Mouse (Mus musculus) embryonic fibroblast, embryonic 13.5 days (primary cell): ENCODE results near the gene Trim10. TPM values are rescaled to one million over a fixed set of nuclear protein-coding genes. Genes with fewer than 3 reads are reported as not detected.
"Not testable (repeated sequence)": the region's sequence is repeated elsewhere in the genome, so short reads cannot be mapped to it uniquely, and the experiment has no call there.

ENCODE experiments used
- H3K27ac ChIP-seq: 2 replicates; pipeline ENCODE4 v1.5.1; 2012; ENCODE audit warnings: low read length, control low read depth, inconsistent platforms; ENCODE audit not compliant: insufficient read depth
- H3K4me1 ChIP-seq: 2 replicates; pipeline ENCODE4 v1.6.1; 2011; ENCODE audit warnings: low read length; ENCODE audit not compliant: control insufficient read depth, insufficient read depth
- H3K4me3 ChIP-seq: 2 replicates; pipeline ENCODE4 v1.5.1; 2011; ENCODE audit warnings: mild to moderate bottlenecking, control low read depth, low read length; ENCODE audit not compliant: insufficient read depth
- CTCF ChIP-seq: IDR thresholded peaks from 2 replicates; pipeline ENCODE4 v1.5.1; 2011; ENCODE audit warnings: mild to moderate bottlenecking, control low read depth, low read length, moderate library complexity, borderline replicate concordance; ENCODE audit not compliant: insufficient read depth
- POLR2A ChIP-seq: IDR thresholded peaks from 2 replicates; pipeline ENCODE4 v1.6.1; 2011; ENCODE audit warnings: low read depth, mild to moderate bottlenecking, control low read depth, low read length, moderate library complexity
- polyA plus RNA-seq: library from polyadenylated mRNA; stranded (reverse); fragments of >200 nt; gene quantifications from 2 replicates; pipeline ENCODE4 v1.2.4, GENCODE M21; 2011; ENCODE audit warnings: low read depth; ENCODE audit not compliant: missing spikeins, insufficient read length

Trim10 gene
- polyA plus RNA-seq: not detected in 2 replicates

DNA sequence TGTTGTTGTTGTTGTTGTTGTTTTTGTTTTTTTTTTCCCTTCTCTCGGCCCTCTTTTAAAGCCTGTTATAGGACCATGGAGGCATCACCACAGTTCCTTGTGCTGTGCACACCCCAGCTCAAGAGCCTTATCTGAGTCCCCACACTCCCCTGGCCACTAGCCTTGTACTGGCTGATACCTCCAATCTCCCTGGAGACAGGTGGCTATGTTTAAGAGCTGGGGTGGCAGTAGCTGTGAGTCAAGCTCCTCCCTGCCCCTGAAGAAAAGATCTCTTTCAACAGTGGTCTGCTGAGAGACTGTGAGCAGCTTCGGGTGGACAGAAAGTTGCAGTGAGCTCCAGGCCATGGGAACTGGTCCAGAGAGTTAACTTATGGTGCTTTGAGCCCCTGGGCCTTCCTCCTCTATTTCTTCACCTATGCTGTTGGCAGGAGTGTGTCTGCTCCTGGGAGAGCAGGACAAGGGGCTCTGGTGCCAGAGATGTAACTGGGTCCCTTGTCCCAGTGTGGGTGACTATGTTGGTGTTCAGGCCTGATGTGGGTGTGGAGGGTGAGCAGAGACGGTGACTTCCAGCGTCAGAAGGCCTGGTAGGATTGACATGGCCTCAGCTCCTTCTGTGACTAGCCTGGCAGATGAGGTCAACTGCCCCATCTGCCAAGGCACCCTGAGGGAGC is at the start of gene Trim10:
Gene Trim10 (plus strand): TSS at position 291 of the 671 bp plus-strand sequence.
- peaks cover 2% of the 10 kb centered on the region for H3K4me1 ChIP-seq

DNA sequence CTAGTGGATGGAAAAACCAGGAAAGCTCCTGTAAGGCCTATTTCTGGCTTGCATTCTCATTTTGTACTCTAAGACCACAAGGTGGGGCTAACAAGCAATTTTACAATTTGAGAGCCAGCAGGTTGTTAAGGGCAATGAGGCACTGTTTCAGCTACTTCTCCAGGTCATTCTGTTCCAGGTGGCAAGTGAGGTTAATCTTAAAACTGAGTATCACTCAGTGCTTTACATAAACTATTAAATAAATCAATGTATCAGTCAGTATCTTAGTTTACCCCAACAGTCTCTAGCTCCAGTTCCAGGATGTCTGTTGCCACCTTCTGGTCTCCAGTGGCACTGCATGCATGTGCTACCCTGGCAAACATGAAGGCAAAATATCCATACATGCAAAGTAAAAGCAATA is 45.4 kb upstream of the Trim10 start:
- no peak overlapping the region for H3K27ac ChIP-seq
- H3K4me1 ChIP-seq: no peaks in the 10 kb centered on the region; the same call in 1 of the 2 replicates
- TF ChIP-seq CTCF: peak; percentile 78; the same call in 1 of the 2 replicates
- TF ChIP-seq POLR2A: no peak
- no peak overlapping the region for H3K4me3 ChIP-seq

More for the DNA sequence above, at the start of gene Trim10:
- no peak within 1 kb of the TSS for H3K27ac ChIP-seq
- H3K4me3 ChIP-seq: no peak within 1 kb of the TSS
- TF ChIP-seq CTCF (no peak), POLR2A (no peak)

DNA sequence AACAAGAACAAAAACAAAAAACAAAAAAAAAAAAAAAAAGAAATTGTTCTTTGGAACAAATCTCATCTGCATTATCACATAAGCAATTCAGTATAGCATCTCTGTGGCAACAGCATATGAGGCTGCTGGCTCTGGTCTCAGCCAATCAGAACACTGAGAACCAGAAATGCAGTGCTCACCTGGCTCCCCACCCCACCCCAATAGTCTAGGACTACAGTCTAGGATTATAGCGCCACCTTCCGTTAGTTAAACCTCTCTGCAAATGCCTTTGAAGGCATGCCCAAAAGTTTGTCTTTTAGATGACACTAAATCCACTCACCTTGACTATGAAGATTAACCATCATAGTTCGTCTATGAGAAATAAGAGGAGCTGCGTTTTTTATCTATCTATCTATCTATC is 43.8 kb upstream of the Trim10 start:
- no peaks in the 10 kb centered on the region; the same call in 1 of the 2 replicates for H3K4me1 ChIP-seq
- H3K27ac ChIP-seq: no peak overlapping the region
- H3K4me3 ChIP-seq: no peak overlapping the region
- TF ChIP-seq POLR2A: no peak
- no peak for TF ChIP-seq CTCF

DNA sequence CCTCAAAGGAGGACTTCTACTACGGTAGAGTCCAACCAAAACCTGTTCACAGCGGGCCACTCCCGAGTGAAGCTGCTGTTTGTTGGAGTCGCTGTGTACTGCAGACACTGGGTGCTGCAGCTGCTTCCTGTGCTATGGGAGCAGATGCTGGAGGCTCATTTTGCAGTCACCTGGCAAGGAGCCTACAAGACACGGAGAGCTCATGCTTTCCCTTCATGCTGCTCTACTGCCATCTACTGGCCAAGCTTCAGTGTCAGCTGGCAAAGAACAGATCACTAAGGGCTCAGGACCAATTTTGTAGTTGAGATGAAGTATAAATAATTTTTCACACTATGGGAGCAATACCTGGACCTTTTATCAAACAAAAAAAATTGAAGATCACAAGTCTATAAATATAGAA is 43.4 kb upstream of the Trim10 start:
- H3K27ac ChIP-seq, H3K4me1 ChIP-seq, H3K4me3 ChIP-seq: not testable (repeated sequence)
- TF ChIP-seq CTCF: peak; percentile 59; the same call in 1 of the 2 replicates

DNA sequence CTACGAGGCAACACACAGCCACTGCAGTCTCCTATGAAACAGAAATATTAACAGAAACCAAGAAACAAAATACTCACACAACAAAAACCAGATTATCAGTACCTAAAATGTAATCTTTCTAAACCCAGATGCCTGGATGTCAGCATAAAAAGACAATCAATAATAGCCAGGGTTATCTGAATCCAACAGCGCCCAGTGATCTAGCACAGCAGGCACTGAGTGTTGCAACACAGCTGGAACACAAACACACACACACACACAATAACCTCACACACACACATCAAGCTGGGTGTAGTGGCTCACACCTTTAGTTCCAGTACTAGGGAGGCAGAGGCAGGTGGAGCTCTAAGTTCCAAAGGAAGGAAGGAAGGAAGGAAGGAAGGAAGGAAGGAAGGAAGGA is 40.9 kb upstream of the Trim10 start:
- H3K4me1 ChIP-seq: no peaks in the 10 kb centered on the region; the same call in 1 of the 2 replicates
- no peak overlapping the region for H3K4me3 ChIP-seq
- H3K27ac ChIP-seq: no peak overlapping the region
- no peak for TF ChIP-seq CTCF
- TF ChIP-seq POLR2A: no peak

DNA sequence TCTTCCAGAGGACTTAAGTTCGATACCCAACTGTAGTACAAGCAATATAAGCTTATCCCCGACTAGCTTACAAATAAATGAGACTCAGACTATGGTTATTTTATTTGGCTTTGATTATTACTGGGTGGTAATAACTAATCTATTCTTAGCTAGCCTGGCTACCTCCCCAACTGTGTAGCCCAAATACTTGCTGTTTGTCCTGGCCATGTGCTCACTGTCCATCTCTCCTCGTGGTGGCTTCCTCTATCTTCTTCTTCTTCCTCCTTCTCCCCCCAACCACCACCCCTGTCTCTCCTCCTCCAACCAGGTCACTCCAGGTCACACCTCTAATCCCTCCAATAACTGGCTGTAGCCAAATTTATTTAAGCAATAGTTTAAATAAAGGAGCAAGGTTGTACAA is 38.9 kb upstream of the Trim10 start:
- no peak overlapping the region for H3K27ac ChIP-seq
- H3K4me3 ChIP-seq: no peak overlapping the region
- TF ChIP-seq CTCF (no peak), POLR2A (no peak)

DNA sequence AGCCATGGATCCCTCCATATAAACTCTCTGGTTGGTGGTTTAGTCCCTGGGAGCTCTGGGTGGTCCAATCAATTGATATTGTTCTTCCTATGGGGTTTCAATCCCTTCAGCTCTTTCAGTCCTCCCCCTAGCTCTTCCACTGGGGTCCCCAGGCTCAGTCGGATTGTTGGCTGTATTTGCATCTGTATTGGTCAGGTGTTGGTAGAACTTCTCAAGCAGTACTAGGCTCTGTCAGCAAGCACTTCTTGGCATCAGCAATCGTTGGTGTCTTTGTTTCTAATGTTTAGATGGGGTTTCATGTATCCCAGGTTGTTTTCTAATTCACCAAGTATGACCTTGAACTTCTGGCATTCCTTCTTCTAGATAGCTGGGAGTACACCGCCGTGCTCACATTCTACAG is 36.7 kb upstream of the Trim10 start:
- Histone ChIP-seq H3K4me3 (no peak overlapping the region), H3K27ac (no peak overlapping the region)
- TF ChIP-seq CTCF (no peak), POLR2A (no peak)

More for the DNA sequence above, 38.9 kb upstream of the Trim10 start:
- H3K4me1 ChIP-seq: no peaks in the 10 kb centered on the region; the same call in 1 of the 2 replicates

DNA sequence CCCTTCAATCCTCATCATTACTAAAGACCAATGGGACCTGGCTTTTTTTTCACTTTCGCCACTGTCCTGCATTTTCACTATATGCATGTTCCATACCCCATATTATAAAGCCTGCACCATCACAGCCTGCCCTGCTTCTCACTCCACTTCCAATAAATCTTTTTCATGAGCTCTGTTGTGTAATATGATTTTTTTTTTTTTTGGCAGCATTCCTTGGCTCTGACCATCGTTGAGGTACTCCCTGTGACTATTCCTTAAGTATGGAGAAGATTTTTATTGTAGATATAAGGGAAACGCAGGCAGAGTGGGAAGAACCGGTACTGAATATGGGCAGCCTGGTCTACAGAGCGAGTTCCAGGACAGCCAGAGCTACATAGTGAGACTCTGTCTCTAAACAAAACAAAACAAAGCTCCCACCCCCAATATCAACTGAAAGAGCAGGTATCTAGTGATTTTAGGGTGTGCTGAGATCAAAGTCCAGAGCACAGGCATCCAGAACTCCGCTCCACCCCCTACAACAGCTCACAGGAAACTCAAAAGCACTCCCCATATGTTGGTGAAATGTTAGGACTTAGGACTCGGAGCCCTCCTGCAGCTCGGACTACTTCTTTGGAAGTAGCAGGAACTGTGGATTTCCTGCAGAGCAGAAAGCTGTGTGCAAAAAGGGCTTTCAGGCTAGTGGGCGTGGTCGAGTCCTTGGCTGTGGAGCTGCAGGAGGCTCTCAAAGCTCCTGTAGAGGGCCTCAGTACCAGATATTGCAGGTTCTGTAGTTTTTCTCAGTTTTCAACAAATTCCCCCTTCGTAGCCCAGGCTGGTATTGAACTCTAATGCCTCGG is 33.6 kb upstream of the Trim10 start:
- TF ChIP-seq CTCF (no peak), POLR2A (no peak)
- Histone ChIP-seq H3K4me1 (peaks cover 3% of the 10 kb centered on the region; the same call in 1 of the 2 replicates), H3K27ac (peak overlapping the region; percentile 80), H3K4me3 (peak overlapping the region; percentile 30; the same call in 1 of the 2 replicates)

More for the DNA sequence above, 36.7 kb upstream of the Trim10 start:
- H3K4me1 ChIP-seq: no peaks in the 10 kb centered on the region

DNA sequence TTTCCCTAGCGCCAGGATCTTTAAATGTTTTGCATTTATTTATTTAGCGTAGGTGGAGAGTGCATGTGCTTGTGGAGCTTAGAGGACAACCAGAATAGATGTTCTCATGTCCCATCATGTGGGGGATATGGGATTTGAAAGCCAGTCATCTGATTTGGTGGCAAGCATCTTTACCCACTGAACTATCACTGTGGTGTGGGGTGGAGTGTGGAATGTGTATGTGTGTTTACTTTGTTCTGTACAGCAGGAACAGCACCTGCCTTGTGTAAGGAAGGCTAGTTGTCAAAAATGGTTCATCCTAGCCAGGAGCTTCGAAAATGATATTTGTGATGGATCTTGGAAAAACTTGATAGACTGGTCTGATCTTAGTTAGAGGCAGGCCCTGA is 33.0 kb upstream of the Trim10 start:
- peaks cover 3% of the 10 kb centered on the region; the same call in 1 of the 2 replicates for H3K4me1 ChIP-seq
- peak overlapping the region; percentile 30 for H3K4me3 ChIP-seq
- no peak for TF ChIP-seq POLR2A
- no peak for TF ChIP-seq CTCF
- H3K27ac ChIP-seq: peak overlapping the region; percentile 80
